Comparison of ENCODE assay signal across 8 mouse cellular contexts in genomic region chr4:126261266-126261665, GRCm38 (mm10). TPM values are rescaled to one million over a fixed set of nuclear protein-coding genes. Genes with fewer than 3 reads are reported as not detected.
DNase-seq lines count a peak whose midpoint lies in the region; ATAC-seq and TF ChIP-seq lines count a peak whose summit lies in the region.

No protein-coding gene starts in this region.

- H3K27me3 ChIP-seq in neural tube, embryonic 11.5 days (ENCODE audit: control insufficient read depth, insufficient read depth, low read length), result no peaks in the 10 kb centered on the region
- no peaks in the 10 kb centered on the region for H3K27me3 ChIP-seq in limb, embryonic 11.5 days (ENCODE audit: control insufficient read depth, insufficient read depth, low read length)
- H3K27me3 ChIP-seq in stomach, embryonic 16.5 days (ENCODE audit: control insufficient read depth, insufficient read depth, low read length), result no peaks in the 10 kb centered on the region

- peak overlapping the region; percentile 96 for H3K27ac ChIP-seq in gastrocnemius, adult 2 months
- peak overlapping the region; percentile 79 for H3K27ac ChIP-seq in neural tube, embryonic 11.5 days (ENCODE audit: low read depth, low read length)
- H3K27ac ChIP-seq in limb, embryonic 11.5 days (replicated peaks; ENCODE audit: low read depth, low read length), result peak overlapping the region; percentile 80
- H3K27ac ChIP-seq in stomach, embryonic 16.5 days (ENCODE audit: low read length), result peak overlapping the region; percentile 94

- 77% methylated on average over 6 of the region's 6 CpGs for WGBS in neural tube, embryonic 11.5 days
- 71% methylated on average over 6 of the region's 6 CpGs for WGBS in limb, embryonic 11.5 days
- WGBS in stomach, embryonic 16.5 days, result 68% methylated on average over 6 of the region's 6 CpGs

- intact Hi-C loops in gastrocnemius, adult 2 months (cut with DNase I), result loop anchor here (2.0 to 5.0 kb wide), 2 partner anchors 78 to 164 kb away; partner anchors contain the start of gene Lsm10

- DNase-seq in gastrocnemius, adult 2 months, result peak; percentile 57
- DNase-seq in gastrocnemius, adult 18-20 months (ENCODE audit: low spot score), result no peak
- no peak for DNase-seq in neural tube, embryonic 11.5 days (ENCODE audit: low spot score)
- DNase-seq in neural tube, embryonic 10.5 days (ENCODE audit: extremely low spot score, low spot score), result no peak
- DNase-seq in limb, embryonic 11.5 days (ENCODE audit: low spot score), result no peak
- DNase-seq in adrenal gland, postnatal 10 days, result no peak
- no peak for DNase-seq in right cerebral cortex, postnatal 36 days (ENCODE audit: low spot score in 2 of 2)

- peaks cover 43% of the 10 kb centered on the region for H3K4me1 ChIP-seq in neural tube, embryonic 11.5 days (ENCODE audit: control insufficient read depth, insufficient read depth, low read length)
- peaks cover 41% of the 10 kb centered on the region for H3K4me1 ChIP-seq in limb, embryonic 11.5 days (ENCODE audit: control insufficient read depth, insufficient read depth, low read length)
- H3K4me1 ChIP-seq in stomach, embryonic 16.5 days (ENCODE audit: control insufficient read depth, insufficient read depth, low read length), result peaks cover 47% of the 10 kb centered on the region

- TF ChIP-seq CTCF in gastrocnemius, adult 2 months (IDR thresholded peaks at IDR 0.05), result no peak

- peak overlapping the region; percentile 91 for H3K4me3 ChIP-seq in gastrocnemius, adult 2 months
- H3K4me3 ChIP-seq in neural tube, embryonic 11.5 days (ENCODE audit: low read depth, low read length), result no peak overlapping the region
- peak overlapping the region; percentile 5; the same call in 1 of the 2 replicates for H3K4me3 ChIP-seq in limb, embryonic 11.5 days (ENCODE audit: low read depth, low read length)
- no peak overlapping the region for H3K4me3 ChIP-seq in stomach, embryonic 16.5 days (replicated peaks; ENCODE audit: low read length)

- 0 out of 2 replicates have a peak overlapping the region, but pooled peaks have one; percentile 41 for H3K9ac ChIP-seq in neural tube, embryonic 11.5 days (ENCODE audit: low read length)
- H3K9ac ChIP-seq in limb, embryonic 11.5 days (ENCODE audit: low read length), result 0 out of 2 replicates have a peak overlapping the region, but pooled peaks have one; percentile 17
- peak overlapping the region; percentile 47 for H3K9ac ChIP-seq in stomach, embryonic 16.5 days (ENCODE audit: low read length)

- ATAC-seq in neural tube, embryonic 11.5 days (ENCODE audit: insufficient read depth, low FRiP score, low TSS enrichment), result no peak
- ATAC-seq in limb, embryonic 11.5 days (ENCODE audit: insufficient number of reproducible peaks, low FRiP score, low TSS enrichment, low read depth), result no peak
- no peak for ATAC-seq in stomach, embryonic 16.5 days (ENCODE audit: insufficient read depth, low FRiP score)

- peak overlapping the region; percentile 10 for H3K4me2 ChIP-seq in neural tube, embryonic 11.5 days (ENCODE audit: low read depth)
- peak overlapping the region; percentile 41; the same call in 1 of the 2 replicates for H3K4me2 ChIP-seq in limb, embryonic 11.5 days (ENCODE audit: low read depth, severe bottlenecking)
- H3K4me2 ChIP-seq in stomach, embryonic 16.5 days (ENCODE audit: low read depth, low read length), result peak overlapping the region; percentile 35; the same call in 1 of the 2 replicates

- H3K9me3 ChIP-seq in neural tube, embryonic 11.5 days (ENCODE audit: control insufficient read depth, low read length), result no peaks in the 10 kb centered on the region
- H3K9me3 ChIP-seq in limb, embryonic 11.5 days (ENCODE audit: control insufficient read depth, low read length), result no peaks in the 10 kb centered on the region
- no peaks in the 10 kb centered on the region for H3K9me3 ChIP-seq in stomach, embryonic 16.5 days (replicated peaks; ENCODE audit: control insufficient read depth, low read length)

- H3K36me3 ChIP-seq in neural tube, embryonic 11.5 days (ENCODE audit: control insufficient read depth, insufficient read depth, low read length), result no peaks in the 10 kb centered on the region; the same call in 1 of the 2 replicates
- H3K36me3 ChIP-seq in limb, embryonic 11.5 days (ENCODE audit: control insufficient read depth, insufficient read depth, low read length), result no peaks in the 10 kb centered on the region
- no peaks in the 10 kb centered on the region for H3K36me3 ChIP-seq in stomach, embryonic 16.5 days (ENCODE audit: control insufficient read depth, insufficient read depth, low read length)

RNA-seq across cellular contexts. Expression of gene Trappc3, which starts 0.9 kb away (rescaled TPM):
- total RNA-seq in gastrocnemius, adult 2 months (2021), result 10 to 100 TPM; 18.6 to 24.3 TPM
- 10 to 100 TPM; 21.0 to 26.8 TPM for total RNA-seq in gastrocnemius, adult 18-20 months (2021)
- polyA plus RNA-seq in neural tube, embryonic 11.5 days (2014; fragmentation: Nextera tagmentation; extraction: Ambion mirVana), result 32.1 and 45.4 TPM in 2 replicates
- polyA plus RNA-seq in limb, embryonic 11.5 days (2014; fragmentation: Nextera tagmentation; extraction: Ambion mirVana), result 25.0 and 32.2 TPM in 2 replicates
- polyA plus RNA-seq in stomach, embryonic 16.5 days (2015; fragmentation: Nextera tagmentation; extraction: Ambion mirVana), result 97.2 and 103 TPM in 2 replicates
- total RNA-seq in adrenal gland, postnatal 10 days (2021), result 10 to 100 TPM; 73.1 to 74.8 TPM

RNA-seq across cellular contexts. Expression of gene Map7d1, which starts 5.1 kb away (rescaled TPM):
- 100 to 1,000 TPM; 177 to 199 TPM for total RNA-seq in gastrocnemius, adult 2 months (2021)
- total RNA-seq in gastrocnemius, adult 18-20 months (2021), result 100 to 1,000 TPM; 185 to 200 TPM
- polyA plus RNA-seq in neural tube, embryonic 11.5 days (2014; fragmentation: Nextera tagmentation; extraction: Ambion mirVana), result 80.9 and 83.6 TPM in 2 replicates
- polyA plus RNA-seq in limb, embryonic 11.5 days (2014; fragmentation: Nextera tagmentation; extraction: Ambion mirVana), result 54.6 and 61.2 TPM in 2 replicates
- polyA plus RNA-seq in stomach, embryonic 16.5 days (2015; fragmentation: Nextera tagmentation; extraction: Ambion mirVana), result 14.4 and 20.0 TPM in 2 replicates
- total RNA-seq in adrenal gland, postnatal 10 days (2021), result 10 to 100 TPM; 60.4 to 72.7 TPM

RNA-seq across cellular contexts. Expression of gene Col8a2, which starts 25.3 kb away (rescaled TPM):
- total RNA-seq in gastrocnemius, adult 2 months (2021), result 1 to 10 TPM in 1 of 2 experiments, under 1 TPM in 1; 0.74 to 6.0 TPM
- total RNA-seq in gastrocnemius, adult 18-20 months (2021), result 1 to 10 TPM in 1 of 2 experiments, under 1 TPM in 1; 0.89 to 1.4 TPM
- 7.4 and 7.9 TPM in 2 replicates for polyA plus RNA-seq in neural tube, embryonic 11.5 days (2014; fragmentation: Nextera tagmentation; extraction: Ambion mirVana)
- polyA plus RNA-seq in limb, embryonic 11.5 days (2014; fragmentation: Nextera tagmentation; extraction: Ambion mirVana), result 1.4 and 1.5 TPM in 2 replicates
- 7.6 and 11.1 TPM in 2 replicates for polyA plus RNA-seq in stomach, embryonic 16.5 days (2015; fragmentation: Nextera tagmentation; extraction: Ambion mirVana)
- 1 to 10 TPM; 5.5 to 5.6 TPM for total RNA-seq in adrenal gland, postnatal 10 days (2021)

RNA-seq across cellular contexts. Expression of gene Thrap3, which starts 58.7 kb away (rescaled TPM):
- total RNA-seq in gastrocnemius, adult 2 months (2021), result 100 to 1,000 TPM; 102 to 108 TPM
- 100 to 1,000 TPM in 1 of 2 experiments, 10 to 100 TPM in 1; 94.1 to 101 TPM for total RNA-seq in gastrocnemius, adult 18-20 months (2021)
- polyA plus RNA-seq in neural tube, embryonic 11.5 days (2014; fragmentation: Nextera tagmentation; extraction: Ambion mirVana), result 197 and 217 TPM in 2 replicates
- polyA plus RNA-seq in limb, embryonic 11.5 days (2014; fragmentation: Nextera tagmentation; extraction: Ambion mirVana), result 247 and 264 TPM in 2 replicates
- 164 and 176 TPM in 2 replicates for polyA plus RNA-seq in stomach, embryonic 16.5 days (2015; fragmentation: Nextera tagmentation; extraction: Ambion mirVana)
- 100 to 1,000 TPM; 177 to 229 TPM for total RNA-seq in adrenal gland, postnatal 10 days (2021)

Comparison
In these comparisons a context has a peak if more than half of its experiments do, and no peak if none do; other contexts are left out.
1. H3K4me3 ChIP-seq: peak in gastrocnemius, adult 2 months (single experiment) and limb, embryonic 11.5 days (single experiment); none in neural tube, embryonic 11.5 days (single experiment) and stomach, embryonic 16.5 days (single experiment).
2. Peak in every context shown above with its lines, with median percentiles within 50 percentile points of each other: H3K27ac ChIP-seq, H3K4me2 ChIP-seq and H3K9ac ChIP-seq.